Mouse (Mus musculus): ENCODE results near the gene Cerkl.

GRCm38 (mm10) chr2:79428569-79429104 lies 27.9 kb downstream of the Cerkl start:
- TF ChIP-seq POLR2A (IDR thresholded peaks at IDR 0.05; ENCODE audit: borderline replicate concordance, extremely low read depth, insufficient read depth, insufficient read length, poor library complexity, severe bottlenecking) (no peak), CTCF (IDR thresholded peaks at IDR 0.05; ENCODE audit: borderline replicate concordance, extremely low read depth, insufficient read depth, insufficient read length) (no peak)
